Mouse (Mus musculus) embryonic facial prominence, embryonic 11.5 days (tissue): ENCODE measurements at regions not wholly inside any gene's neighbourhood (a gene's known extent, or its start where the extent isn't known, plus 50 kb on each side); places are given as distances from the start of the nearest gene placed in this dataset.

Experiments used
- ATAC-seq: fragments of 200-750 bp; cut with Nextera tagmentation; replicated peaks from 2 replicates; pipeline ENCODE4 v1.8.0; 2017; ENCODE audit warnings: low read depth; ENCODE audit not compliant: insufficient number of reproducible peaks, low FRiP score, low TSS enrichment
- DNase-seq: peaks from one replicate; pipeline ENCODE4 v3.0.0-alpha.2; 2015; ENCODE audit warnings: low spot score
- H3K27ac ChIP-seq: fragments of 300-500 bp; sonication (generic); replicated peaks from 2 replicates; pipeline ENCODE4 v1.5.1; 2014; ENCODE audit warnings: mild to moderate bottlenecking, low read depth, low read length, control low read depth
- H3K27me3 ChIP-seq: fragments of 300-500 bp; sonication (generic); 2 replicates; pipeline ENCODE4 v1.6.1; 2014; ENCODE audit warnings: mild to moderate bottlenecking, low read length, moderate library complexity, mixed read lengths; ENCODE audit not compliant: control insufficient read depth, insufficient read depth
- H3K36me3 ChIP-seq: fragments of 300-500 bp; sonication (generic); replicated peaks from 2 replicates; pipeline ENCODE4 v1.6.1; 2014; ENCODE audit warnings: low read depth, mild to moderate bottlenecking, low read length, moderate library complexity, mixed read lengths; ENCODE audit not compliant: control insufficient read depth, insufficient read depth
- H3K4me1 ChIP-seq: fragments of 300-500 bp; sonication (generic); 2 replicates; pipeline ENCODE4 v1.6.1; 2014; ENCODE audit warnings: low read length, mixed read lengths; ENCODE audit not compliant: control insufficient read depth, insufficient read depth
- H3K4me2 ChIP-seq: fragments of 300-500 bp; sonication (generic); 2 replicates; pipeline ENCODE4 v1.6.1; 2014; ENCODE audit warnings: low read depth, mild to moderate bottlenecking, control low read depth, low read length, moderate library complexity
- H3K4me3 ChIP-seq: fragments of 300-500 bp; sonication (generic); 2 replicates; pipeline ENCODE4 v1.5.1; 2014; ENCODE audit warnings: low read depth, low read length, control low read depth
- H3K9ac ChIP-seq: fragments of 300-500 bp; sonication (generic); replicated peaks from 2 replicates; pipeline ENCODE4 v1.6.1; 2014; ENCODE audit warnings: mild to moderate bottlenecking, control low read depth, low read length
- H3K9me3 ChIP-seq: fragments of 300-500 bp; sonication (generic); replicated peaks from 2 replicates; pipeline ENCODE4 v1.6.1; 2016; ENCODE audit warnings: mild to moderate bottlenecking, low read length, inconsistent platforms, mixed read lengths; ENCODE audit not compliant: control insufficient read depth
- WGBS: fragments of 180-500 bp; shearing (Covaris S2); extraction: QIAGEN DNeasy Blood & Tissue Kit; methylation state at CpG from one replicate; pipeline ENCODE4 v1.1.7; 2014; 5-methylcytosine and 5-hydroxymethylcytosine counted together

GRCm38 (mm10) chr9:71420064-71420463, 65.7 kb downstream of the Polr2m start:
- no peak for DNase-seq
- no peaks in the 10 kb centered on the region for H3K4me1 ChIP-seq
- H3K4me2 ChIP-seq, result no peak overlapping the region
- no peaks in the 10 kb centered on the region for H3K9me3 ChIP-seq
- 88% methylated on average over 5 of the region's 5 CpGs for WGBS
- no peaks in the 10 kb centered on the region for H3K36me3 ChIP-seq
- no peak overlapping the region for H3K27ac ChIP-seq
- H3K9ac ChIP-seq, result no peak overlapping the region
- no peaks in the 10 kb centered on the region for H3K27me3 ChIP-seq
- no peak overlapping the region for H3K4me3 ChIP-seq
- no peak for ATAC-seq

DNA sequence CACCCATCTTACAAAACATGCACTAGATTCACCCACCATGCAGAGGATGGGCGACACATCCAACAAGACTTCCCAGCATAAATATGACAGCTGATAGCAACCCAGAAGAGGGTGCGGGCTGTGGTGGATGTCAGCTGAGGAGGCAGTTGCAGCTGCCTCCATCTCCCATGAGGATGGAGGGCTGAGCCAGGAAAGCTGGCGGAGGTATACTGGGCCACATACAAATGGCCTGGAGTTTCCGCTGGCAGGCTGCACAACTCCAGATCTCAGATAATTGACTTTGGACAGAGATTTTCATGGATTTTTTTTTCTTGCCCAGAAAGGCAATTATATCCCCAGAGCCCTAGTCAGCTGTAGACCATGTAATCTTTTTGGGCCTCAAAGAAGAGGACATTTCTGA, 67.2 kb downstream of the Polr2m start:
- ATAC-seq, result no peak
- H3K36me3 ChIP-seq, result no peaks in the 10 kb centered on the region
- DNase-seq, result no peak
- H3K4me1 ChIP-seq, result no peaks in the 10 kb centered on the region
- H3K27ac ChIP-seq, result no peak overlapping the region
- H3K9me3 ChIP-seq, result no peaks in the 10 kb centered on the region
- WGBS, result 87% methylated on average over 4 of the region's 4 CpGs
- H3K27me3 ChIP-seq, result no peaks in the 10 kb centered on the region
- H3K4me3 ChIP-seq, result no peak overlapping the region
- H3K9ac ChIP-seq, result no peak overlapping the region
- H3K4me2 ChIP-seq, result no peak overlapping the region

GRCm38 (mm10) chr9:71417248-71417647, 68.5 kb downstream of the Polr2m start:
- H3K4me2 ChIP-seq, result no peak overlapping the region
- 66% methylated on average over 4 of the region's 4 CpGs for WGBS
- no peaks in the 10 kb centered on the region for H3K27me3 ChIP-seq
- H3K4me3 ChIP-seq, result no peak overlapping the region
- ATAC-seq (no peak), DNase-seq (no peak)
- H3K4me1 ChIP-seq, result no peaks in the 10 kb centered on the region
- no peaks in the 10 kb centered on the region for H3K9me3 ChIP-seq
- no peak overlapping the region for H3K9ac ChIP-seq
- no peaks in the 10 kb centered on the region for H3K36me3 ChIP-seq
- no peak overlapping the region for H3K27ac ChIP-seq

GRCm38 (mm10) chr9:71411171-71411570, 74.6 kb downstream of the Polr2m start:
- WGBS, result 63% methylated on average over 1 of the region's 1 CpGs
- no peak for ATAC-seq
- no peak overlapping the region for H3K9ac ChIP-seq

DNA sequence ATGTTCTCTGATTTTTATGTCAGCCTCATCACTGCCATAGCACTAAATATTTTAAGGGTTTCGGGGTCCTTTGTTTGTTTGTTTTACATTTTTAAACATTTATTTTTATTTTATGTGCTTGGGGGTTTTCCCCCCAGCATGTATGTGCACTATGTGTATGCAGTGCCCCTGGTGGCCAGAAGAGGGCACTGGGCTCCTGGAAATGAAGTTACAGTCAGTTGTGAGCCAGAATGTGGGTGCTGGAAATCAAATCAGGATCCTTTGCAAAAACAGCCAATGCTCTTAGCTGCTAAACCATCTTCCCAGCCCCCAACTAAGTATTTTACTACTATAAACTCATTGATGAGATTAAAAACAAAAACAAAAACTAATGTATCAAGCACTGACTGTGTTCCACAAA, 75.8 kb downstream of the Polr2m start:
- H3K27me3 ChIP-seq, result no peaks in the 10 kb centered on the region
- H3K4me2 ChIP-seq, result no peak overlapping the region
- ATAC-seq (no peak), DNase-seq (no peak)
- H3K4me1 ChIP-seq, result no peaks in the 10 kb centered on the region
- H3K36me3 ChIP-seq, result no peaks in the 10 kb centered on the region
- 94% methylated on average over 1 of the region's 1 CpGs for WGBS
- H3K27ac ChIP-seq, result no peak overlapping the region
- no peak overlapping the region for H3K4me3 ChIP-seq
- no peaks in the 10 kb centered on the region for H3K9me3 ChIP-seq
- H3K9ac ChIP-seq, result no peak overlapping the region

More at GRCm38 (mm10) chr9:71411171-71411570, 74.6 kb downstream of the Polr2m start:
- Histone ChIP-seq H3K4me1 (no peaks in the 10 kb centered on the region), H3K36me3 (no peaks in the 10 kb centered on the region), H3K4me3 (no peak overlapping the region), H3K27ac (no peak overlapping the region), H3K27me3 (no peaks in the 10 kb centered on the region), H3K9me3 (no peaks in the 10 kb centered on the region), H3K4me2 (no peak overlapping the region)
- DNase-seq, result no peak

DNA sequence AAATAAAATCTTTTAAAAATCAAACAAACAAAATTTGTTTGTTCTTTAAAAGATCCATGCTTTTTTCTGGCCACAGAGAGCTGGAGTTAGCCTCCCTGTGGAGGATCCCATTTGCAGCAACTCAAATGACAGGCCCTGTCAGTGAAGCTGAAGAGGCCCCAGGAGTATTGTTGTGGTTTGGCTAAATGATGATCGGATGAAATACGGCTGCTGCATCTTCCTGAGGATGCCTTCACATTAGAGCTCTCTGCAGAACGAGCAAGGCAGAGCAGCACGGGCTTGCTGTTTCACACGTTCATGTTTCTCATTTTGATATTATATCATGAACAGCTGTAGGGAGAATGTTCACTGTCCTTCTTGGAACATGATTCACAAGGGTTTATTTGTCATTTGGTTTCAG, 76.8 kb downstream of the Polr2m start:
- Histone ChIP-seq H3K4me2 (no peak overlapping the region), H3K36me3 (no peaks in the 10 kb centered on the region), H3K9me3 (no peaks in the 10 kb centered on the region), H3K9ac (no peak overlapping the region), H3K4me1 (no peaks in the 10 kb centered on the region), H3K4me3 (no peak overlapping the region), H3K27me3 (no peaks in the 10 kb centered on the region), H3K27ac (no peak overlapping the region)
- ATAC-seq, result no peak
- no peak for DNase-seq
- 79% methylated on average over 5 of the region's 5 CpGs for WGBS

DNA sequence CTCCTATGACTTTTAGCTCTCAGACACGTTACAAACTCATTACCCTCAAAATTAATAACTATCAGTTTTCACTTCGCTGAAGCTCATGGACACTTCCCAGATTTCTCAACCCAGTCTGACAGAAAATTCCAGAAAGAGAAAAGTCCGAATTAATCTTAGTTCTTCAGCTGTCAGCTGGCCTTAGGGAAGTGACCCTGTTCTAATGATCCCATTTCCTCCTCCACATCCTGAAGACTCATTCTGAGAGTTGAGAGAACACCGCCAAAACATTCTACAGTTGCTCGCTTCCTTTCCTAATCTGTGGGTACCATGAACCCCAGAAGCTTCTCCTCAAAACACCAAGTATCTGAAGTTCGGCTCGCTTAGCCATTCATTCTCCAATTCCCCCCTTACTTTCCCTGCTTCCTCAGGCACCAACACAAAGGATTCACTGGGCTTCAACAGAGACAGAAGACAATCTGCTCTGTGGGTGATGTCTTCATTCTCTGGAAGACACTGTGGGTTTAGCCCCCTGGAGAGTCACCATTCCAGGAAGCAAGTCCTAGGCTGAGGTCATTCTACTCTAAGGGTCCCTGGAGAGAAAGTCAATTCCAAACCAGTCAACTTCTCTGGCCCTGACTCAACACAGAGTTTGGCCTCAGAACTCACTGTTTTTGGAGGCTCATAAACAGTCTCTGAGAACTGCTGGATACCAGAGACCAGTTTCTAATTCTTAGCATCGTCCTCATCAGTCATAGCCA, 81.2 kb downstream of the Polr2m start:
- 81% methylated on average over 8 of the region's 8 CpGs for WGBS
- Histone ChIP-seq H3K4me1 (no peaks in the 10 kb centered on the region), H3K36me3 (no peaks in the 10 kb centered on the region), H3K27ac (no peak overlapping the region), H3K27me3 (no peaks in the 10 kb centered on the region), H3K4me2 (no peak overlapping the region), H3K9me3 (no peaks in the 10 kb centered on the region), H3K9ac (no peak overlapping the region), H3K4me3 (no peak overlapping the region)
- no peak for DNase-seq
- ATAC-seq, result no peak

GRCm38 (mm10) chr9:71401667-71402066, 84.1 kb downstream of the Polr2m start:
- Histone ChIP-seq H3K4me3 (no peak overlapping the region), H3K4me1 (no peaks in the 10 kb centered on the region), H3K9me3 (no peaks in the 10 kb centered on the region), H3K27me3 (no peaks in the 10 kb centered on the region), H3K27ac (no peak overlapping the region), H3K4me2 (no peak overlapping the region), H3K36me3 (no peaks in the 10 kb centered on the region), H3K9ac (no peak overlapping the region)
- 50% methylated on average over 1 of the region's 1 CpGs for WGBS
- no peak for ATAC-seq
- no peak for DNase-seq
